Mouse (Mus musculus) limb, embryonic 14.5 days (tissue): ENCODE data around the gene Gfral. TPM values are rescaled to one million over a fixed set of nuclear protein-coding genes. Genes with fewer than 3 reads are reported as not detected.

ENCODE experiments used
- ATAC-seq: fragments of 200-750 bp; cut with Nextera tagmentation; 2 replicates; pipeline ENCODE4 v1.8.0; 2017; ENCODE audit warnings: low read depth, moderate number of reproducible peaks, moderate TSS enrichment; ENCODE audit not compliant: low FRiP score
- DNase-seq: peaks from one replicate; pipeline ENCODE4 v3.0.0-alpha.2; 2015; ENCODE audit warnings: low spot score
- H3K27ac ChIP-seq: fragments of 300-500 bp; sonication (generic); replicated peaks from 2 replicates; pipeline ENCODE4 v1.5.1; 2014; ENCODE audit warnings: low read depth, mild to moderate bottlenecking, low read length, moderate library complexity, mixed read lengths
- H3K27me3 ChIP-seq: fragments of 300-500 bp; sonication (generic); 2 replicates; pipeline ENCODE4 v1.6.1; 2014; ENCODE audit warnings: low read length, mixed read lengths; ENCODE audit not compliant: control insufficient read depth, insufficient read depth
- H3K36me3 ChIP-seq: fragments of 300-500 bp; sonication (generic); 2 replicates; pipeline ENCODE4 v1.6.1; 2014; ENCODE audit warnings: mild to moderate bottlenecking, low read length, moderate library complexity, mixed read lengths; ENCODE audit not compliant: control insufficient read depth, insufficient read depth
- H3K4me1 ChIP-seq: fragments of 300-500 bp; sonication (generic); 2 replicates; pipeline ENCODE4 v1.6.1; 2014; ENCODE audit warnings: antibody characterized with exemption, low read length, mixed read lengths; ENCODE audit not compliant: control insufficient read depth, insufficient read depth
- H3K4me2 ChIP-seq: fragments of 300-500 bp; sonication (generic); replicated peaks from 2 replicates; pipeline ENCODE4 v1.6.1; 2014; ENCODE audit warnings: low read depth, mild to moderate bottlenecking, low read length, moderate library complexity; ENCODE audit not compliant: severe bottlenecking
- H3K4me3 ChIP-seq: fragments of 300-500 bp; sonication (generic); replicated peaks from 2 replicates; pipeline ENCODE4 v1.5.1; 2014; ENCODE audit warnings: low read length
- H3K9ac ChIP-seq: fragments of 300-500 bp; sonication (generic); 2 replicates; pipeline ENCODE4 v1.6.1; 2014; ENCODE audit warnings: mild to moderate bottlenecking, low read depth, low read length, moderate library complexity; ENCODE audit not compliant: severe bottlenecking
- H3K9me3 ChIP-seq: fragments of 300-500 bp; sonication (generic); 2 replicates; pipeline ENCODE4 v1.6.1; 2016; ENCODE audit warnings: low read length; ENCODE audit not compliant: control insufficient read depth
- POLR2A ChIP-seq: fragments of 200-500 bp; IDR thresholded peaks from 2 replicates; pipeline ENCODE4 v1.8.0; 2012; ENCODE audit warnings: inconsistent platforms, mild to moderate bottlenecking, moderate library complexity, borderline replicate concordance; ENCODE audit not compliant: insufficient read depth, insufficient read length; ENCODE audit errors: extremely low read depth
- WGBS: fragments of 180-500 bp; shearing (Covaris S2); extraction: QIAGEN DNeasy Blood & Tissue Kit; methylation state at CpG from one replicate; pipeline ENCODE4 v1.1.7; 2014; 5-methylcytosine and 5-hydroxymethylcytosine counted together
- polyA plus RNA-seq, 2 experiments: library from polyadenylated mRNA; depleted of rRNA in 1 of 2; stranded (reverse) in 1 of 2; unstranded in 1 of 2; fragments of >200 nt; fragmentation: Nextera tagmentation in 1 of 2; extraction: Ambion mirVana in 1 of 2; gene quantifications; 2 replicates each; pipeline versions ENCODE4 v1.2.1 to v1.2.3; 2012 to 2014

The Gfral gene
- polyA plus RNA-seq (2012; rRNA removed), result not detected in 2 replicates
- polyA plus RNA-seq (2014; fragmentation: Nextera tagmentation; extraction: Ambion mirVana), result not detected in 2 replicates

- no peaks in the 10 kb centered on the region for H3K36me3 ChIP-seq
- H3K27me3 ChIP-seq, result no peaks in the 10 kb centered on the region
- H3K9ac ChIP-seq, result no peak within 1 kb of the TSS
- H3K9me3 ChIP-seq, result no peaks in the 10 kb centered on the region
- no peak within 1 kb of the TSS for H3K27ac ChIP-seq
- DNase-seq (no peak), ATAC-seq (no peak)
- 95% methylated on average over 2 of the region's 2 CpGs for WGBS
- H3K4me3 ChIP-seq, result no peak within 1 kb of the TSS
- no peak within 1 kb of the TSS for H3K4me2 ChIP-seq
- no peaks in the 10 kb centered on the region for H3K4me1 ChIP-seq
- TF ChIP-seq POLR2A, result no peak
These were observed at the start of gene Gfral for GRCm38 (mm10) chr9:76213557-76213956. Gene Gfral (minus strand): TSS chr9:76213657.

- no peak for TF ChIP-seq POLR2A
- H3K9me3 ChIP-seq, result no peaks in the 10 kb centered on the region
- WGBS, result 75% methylated on average over 5 of the region's 5 CpGs
These were observed 44.3 kb upstream of the Gfral start for GRCm38 (mm10) chr9:76257731-76258130.

GRCm38 (mm10) chr9:76252544-76252943 lies 39.1 kb upstream of the Gfral start:
- Histone ChIP-seq H3K4me2 (no peak overlapping the region), H3K9me3 (no peaks in the 10 kb centered on the region), H3K4me1 (no peaks in the 10 kb centered on the region), H3K27ac (no peak overlapping the region), H3K36me3 (no peaks in the 10 kb centered on the region), H3K4me3 (no peak overlapping the region), H3K9ac (no peak overlapping the region), H3K27me3 (no peaks in the 10 kb centered on the region)
- 87% methylated on average over 7 of the region's 7 CpGs for WGBS
- TF ChIP-seq POLR2A, result no peak
- ATAC-seq, result no peak
- DNase-seq, result no peak

More at GRCm38 (mm10) chr9:76257731-76258130, 44.3 kb upstream of the Gfral start:
- H3K27ac ChIP-seq, result no peak overlapping the region
- no peaks in the 10 kb centered on the region for H3K36me3 ChIP-seq
- no peak overlapping the region for H3K9ac ChIP-seq
- no peak for DNase-seq
- ATAC-seq, result no peak
- H3K4me1 ChIP-seq, result no peaks in the 10 kb centered on the region
- no peak overlapping the region for H3K4me3 ChIP-seq
- H3K27me3 ChIP-seq, result no peaks in the 10 kb centered on the region
- no peak overlapping the region for H3K4me2 ChIP-seq

- DNase-seq (no peak), ATAC-seq (no peak)
- Histone ChIP-seq H3K27ac (no peak overlapping the region), H3K4me2 (no peak overlapping the region), H3K4me1 (no peaks in the 10 kb centered on the region), H3K36me3 (no peaks in the 10 kb centered on the region), H3K27me3 (no peaks in the 10 kb centered on the region), H3K9ac (no peak overlapping the region), H3K9me3 (no peaks in the 10 kb centered on the region), H3K4me3 (no peak overlapping the region)
- 84% methylated on average over 4 of the region's 4 CpGs for WGBS
- no peak for TF ChIP-seq POLR2A
These were observed 38.7 kb upstream of the Gfral start for GRCm38 (mm10) chr9:76252109-76252508.

- Histone ChIP-seq H3K27me3 (no peaks in the 10 kb centered on the region), H3K27ac (no peak overlapping the region), H3K9me3 (no peaks in the 10 kb centered on the region), H3K36me3 (no peaks in the 10 kb centered on the region), H3K4me1 (peaks cover 10% of the 10 kb centered on the region), H3K4me3 (no peak overlapping the region), H3K9ac (no peak overlapping the region), H3K4me2 (no peak overlapping the region)
- peak; percentile 53; the same call in 1 of the 2 replicates for ATAC-seq
- peak; percentile 68 for DNase-seq
- 3% methylated on average over 1 of the region's 1 CpGs for WGBS
- TF ChIP-seq POLR2A, result no peak
These were observed 28.9 kb upstream of the Gfral start for GRCm38 (mm10) chr9:76242322-76242721.

- no peaks in the 10 kb centered on the region for H3K36me3 ChIP-seq
- WGBS, result 81% methylated on average over 5 of the region's 5 CpGs
- H3K4me3 ChIP-seq, result no peak overlapping the region
- peaks cover 13% of the 10 kb centered on the region for H3K4me1 ChIP-seq
- H3K4me2 ChIP-seq, result no peak overlapping the region
- H3K9ac ChIP-seq, result no peak overlapping the region
- H3K27ac ChIP-seq, result no peak overlapping the region
- ATAC-seq (no peak), DNase-seq (no peak)
- H3K9me3 ChIP-seq, result no peaks in the 10 kb centered on the region
- no peaks in the 10 kb centered on the region for H3K27me3 ChIP-seq
- no peak for TF ChIP-seq POLR2A
These were observed 24.5 kb upstream of the Gfral start for GRCm38 (mm10) chr9:76237946-76238345.
